Mouse (Mus musculus) right cerebral cortex, postnatal 36 days (tissue): ENCODE results near the gene Rbm4b.
A peak's percentile ranks its signal among the peaks of the same experiment; 100 is the strongest.
"Not testable (repeated sequence)": the region's sequence is repeated elsewhere in the genome, so short reads cannot be mapped to it uniquely, and the experiment has no call there.

Source experiments
- DNase-seq, 2 experiments: peaks; one replicate each; pipeline ENCODE4 v3.0.0; 2022; ENCODE audit warnings: low spot score in 2 of 2, mixed read lengths in 1 of 2

The Rbm4b gene

GRCm38 (mm10) chr19:4810746-4811062, 54.4 kb downstream of the Rbm4b start:
- no peak for DNase-seq

GRCm38 (mm10) chr19:4811063-4811908, 55.0 kb downstream of the Rbm4b start, which contains the start of the genes Gm21992 and Rbm14:
Gene Gm21992 (minus strand): TSS chr19:4811612.
Gene Rbm14 (minus strand): TSS chr19:4811634.
- peak; percentile 98 to 99 for DNase-seq

GRCm38 (mm10) chr19:4811909-4812242, 55.6 kb downstream of the Rbm4b start:
- no peak for DNase-seq

GRCm38 (mm10) chr19:4812334-4812949, 56.1 kb downstream of the Rbm4b start:
- DNase-seq, result not testable (repeated sequence)

- no peak for DNase-seq
These were observed 56.7 kb downstream of the Rbm4b start for GRCm38 (mm10) chr19:4813015-4813414.
